Mouse (Mus musculus) layer of hippocampus, postnatal 14 days (tissue): ENCODE results near the gene AV320801. TPM values are rescaled to one million over a fixed set of nuclear protein-coding genes. Genes with fewer than 3 reads are reported as not detected.
"Not testable (repeated sequence)": the region's sequence is repeated elsewhere in the genome, so short reads cannot be mapped to it uniquely, and the experiment has no call there.

ENCODE experiments used
- DNase-seq, 2 experiments: peaks; one replicate each; pipeline ENCODE4 v3.0.0; 2021 to 2022; ENCODE audit warnings: low spot score in 2 of 2, mixed read lengths in 1 of 2
- long read RNA-seq, 2 experiments: library from polyadenylated mRNA; stranded (forward); transcript quantifications; one replicate each; pipeline ENCODE4 v2.0.0; 2021
- total RNA-seq, 2 experiments: library from RNA; stranded (reverse); gene quantifications; 2 replicates each; pipeline ENCODE4 v1.2.3; 2021

The AV320801 gene
- not detected for total RNA-seq
- long read RNA-seq, experiment 1, result 0 reads
- long read RNA-seq, experiment 2, result 0 reads

- DNase-seq, result not testable (repeated sequence)
These were observed at the start of gene AV320801 for GRCm38 (mm10) chrX:135494288-135494687. Gene AV320801 (plus strand): TSS chrX:135494588.

- DNase-seq, result not testable (repeated sequence)
These were observed 30.2 kb upstream of the AV320801 start for GRCm38 (mm10) chrX:135464160-135464559.

- DNase-seq, result not testable (repeated sequence)
These were observed 12.5 kb upstream of the AV320801 start for GRCm38 (mm10) chrX:135481902-135482301.

GRCm38 (mm10) chrX:135483183-135483582 is 11.2 kb upstream of the AV320801 start:
- not testable (repeated sequence) for DNase-seq

Other genes with a start within 250 kb of the AV320801 start
- gene Pramel3, start 192.3 kb upstream of the AV320801 start, total RNA-seq, result not detected
- not detected for gene Gm5128, start 121.3 kb upstream of the AV320801 start, total RNA-seq
- not detected for gene Gm7903, start 60.8 kb upstream of the AV320801 start, total RNA-seq
- gene Nxf7, start 104.2 kb downstream of the AV320801 start, total RNA-seq, result not detected
- not detected for gene Prame, start 133.1 kb downstream of the AV320801 start, total RNA-seq
- not detected for gene Tcp11x2, start 199.2 kb downstream of the AV320801 start, total RNA-seq
- not detected for gene Tmsb15a, start 230.7 kb downstream of the AV320801 start, total RNA-seq
- gene Armcx5, start 248.1 kb downstream of the AV320801 start, total RNA-seq, result 10 to 100 TPM; 27.0 to 31.8 TPM
- 100 to 1,000 TPM; 273 to 296 TPM for gene Gprasp1, start 248.1 kb downstream of the AV320801 start, total RNA-seq